Mouse (Mus musculus): ENCODE results near the gene Gprc5b.

Gprc5b gene

GRCm38 (mm10) chr7:118971499-118971898 is 23.5 kb downstream of the Gprc5b start:
- in situ Hi-C loops (cut with MboI; ENCODE audit: low pct_unique_long_range_greater_than_20kb in 1 of 2, low sequenced_read_pairs in 2 of 2, unreplicated experiment in 1 of 2) = no loop called here

- in situ Hi-C loops (cut with MboI; ENCODE audit: low pct_unique_long_range_greater_than_20kb in 1 of 2, low sequenced_read_pairs in 2 of 2, unreplicated experiment in 1 of 2) = no loop called here
These were observed 26.1 kb downstream of the Gprc5b start for GRCm38 (mm10) chr7:118968870-118969269.

GRCm38 (mm10) chr7:118965198-118965597 is 29.8 kb downstream of the Gprc5b start:
- in situ Hi-C loops (cut with MboI; ENCODE audit: low pct_unique_long_range_greater_than_20kb in 1 of 2, low sequenced_read_pairs in 2 of 2, unreplicated experiment in 1 of 2) = no loop called here

GRCm38 (mm10) chr7:118964777-118965176 is 30.2 kb downstream of the Gprc5b start:
- in situ Hi-C loops (cut with MboI; ENCODE audit: low pct_unique_long_range_greater_than_20kb in 1 of 2, low sequenced_read_pairs in 2 of 2, unreplicated experiment in 1 of 2) = no loop called here

GRCm38 (mm10) chr7:118959209-118959608 is 35.8 kb downstream of the Gprc5b start:
- in situ Hi-C loops (cut with MboI; ENCODE audit: low pct_unique_long_range_greater_than_20kb in 1 of 2, low sequenced_read_pairs in 2 of 2, unreplicated experiment in 1 of 2) = no loop called here

DNA sequence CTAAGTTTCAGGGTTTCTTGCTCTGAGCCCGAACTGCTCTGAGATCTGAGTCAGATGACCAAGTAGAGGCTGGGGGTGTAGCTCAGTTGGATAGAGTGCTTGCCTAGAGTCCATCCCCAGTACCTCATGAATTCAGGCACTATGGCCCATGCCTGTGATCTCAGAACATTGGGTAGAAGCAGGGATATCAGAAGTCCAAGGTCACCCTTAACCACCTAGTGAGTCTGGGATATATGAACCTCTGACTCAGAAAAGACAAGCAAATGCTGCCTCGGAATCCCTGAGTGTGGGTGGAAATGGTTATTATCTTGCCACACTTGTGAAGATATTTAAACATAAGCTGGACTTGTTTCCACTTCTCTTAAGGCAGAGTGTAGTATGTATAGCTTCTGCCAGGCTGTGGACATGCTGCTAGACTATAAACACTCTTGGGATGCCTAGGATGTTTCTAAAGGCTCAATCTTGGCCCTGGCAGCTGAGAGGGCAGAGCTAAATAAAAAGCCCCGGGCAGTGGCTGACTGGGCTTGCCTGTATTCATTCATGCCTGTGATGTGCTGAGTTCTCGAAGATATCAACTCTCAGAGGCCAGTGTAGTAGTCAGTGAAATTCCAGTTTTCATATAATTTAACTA is 38.3 kb downstream of the Gprc5b start:
- in situ Hi-C loops (cut with MboI; ENCODE audit: low pct_unique_long_range_greater_than_20kb in 1 of 2, low sequenced_read_pairs in 2 of 2, unreplicated experiment in 1 of 2) = no loop called here

GRCm38 (mm10) chr7:118954968-118955367 is 40.0 kb downstream of the Gprc5b start:
- in situ Hi-C loops (cut with MboI; ENCODE audit: low pct_unique_long_range_greater_than_20kb in 1 of 2, low sequenced_read_pairs in 2 of 2, unreplicated experiment in 1 of 2) = no loop called here

DNA sequence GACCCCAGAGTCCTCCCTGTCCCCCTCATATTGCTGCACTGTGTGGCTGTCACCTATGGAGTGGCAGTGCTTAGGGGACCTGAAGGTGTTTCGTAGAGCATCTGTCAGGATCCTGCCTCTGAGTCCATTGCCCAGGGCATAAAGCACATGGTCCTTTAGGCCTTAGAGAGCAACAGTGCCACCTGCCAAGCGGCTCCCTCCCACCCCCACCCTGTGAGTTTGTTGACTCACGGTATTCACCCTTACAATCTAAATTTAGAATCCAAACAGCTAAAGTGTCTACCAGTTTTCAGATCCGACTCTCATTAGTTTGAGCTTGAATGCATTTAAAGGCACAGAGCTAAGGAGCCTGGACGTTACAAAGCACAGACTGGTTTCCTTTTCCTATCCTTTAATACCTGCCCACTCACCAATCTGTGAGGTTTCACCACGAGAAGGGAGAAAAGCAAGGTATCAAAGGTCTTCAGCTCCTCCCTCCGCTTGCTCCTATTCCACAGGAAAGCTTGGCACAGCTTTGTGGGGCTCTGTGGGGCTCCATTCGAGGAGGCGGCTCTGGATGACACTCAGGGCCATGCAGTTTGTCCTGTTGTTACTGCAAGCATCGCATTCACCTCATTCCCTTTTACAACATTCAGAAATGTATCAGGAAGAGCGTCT is 41.3 kb downstream of the Gprc5b start:
- in situ Hi-C loops (cut with MboI; ENCODE audit: low pct_unique_long_range_greater_than_20kb in 1 of 2, low sequenced_read_pairs in 2 of 2, unreplicated experiment in 1 of 2) = no loop called here

DNA sequence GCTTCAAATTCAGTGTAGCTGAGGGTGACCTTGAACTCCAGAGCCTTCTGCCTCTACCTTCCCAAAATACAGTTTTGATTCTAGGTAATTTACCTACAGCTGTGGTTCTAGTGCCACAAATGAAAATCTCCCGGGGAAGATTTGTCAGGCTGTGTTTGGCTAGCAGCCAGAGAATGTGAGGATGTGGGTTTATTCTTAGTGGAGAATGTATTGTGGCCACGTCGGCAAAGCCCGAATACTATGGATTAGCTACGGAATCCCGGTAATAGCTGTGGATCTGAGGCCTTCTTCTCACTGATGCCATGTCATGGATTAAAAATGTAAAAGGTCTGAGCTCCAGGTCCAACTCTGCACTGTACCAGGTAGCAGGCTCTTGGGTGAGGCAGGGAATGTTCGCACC is 45.3 kb downstream of the Gprc5b start:
- in situ Hi-C loops (cut with MboI; ENCODE audit: low pct_unique_long_range_greater_than_20kb in 1 of 2, low sequenced_read_pairs in 2 of 2, unreplicated experiment in 1 of 2) = no loop called here

GRCm38 (mm10) chr7:118948677-118949282 is 46.2 kb downstream of the Gprc5b start:
- in situ Hi-C loops (cut with MboI; ENCODE audit: low pct_unique_long_range_greater_than_20kb in 1 of 2, low sequenced_read_pairs in 2 of 2, unreplicated experiment in 1 of 2) = no loop called here

GRCm38 (mm10) chr7:118947241-118947640 is 47.8 kb downstream of the Gprc5b start:
- in situ Hi-C loops (cut with MboI; ENCODE audit: low pct_unique_long_range_greater_than_20kb in 1 of 2, low sequenced_read_pairs in 2 of 2, unreplicated experiment in 1 of 2) = no loop called here

DNA sequence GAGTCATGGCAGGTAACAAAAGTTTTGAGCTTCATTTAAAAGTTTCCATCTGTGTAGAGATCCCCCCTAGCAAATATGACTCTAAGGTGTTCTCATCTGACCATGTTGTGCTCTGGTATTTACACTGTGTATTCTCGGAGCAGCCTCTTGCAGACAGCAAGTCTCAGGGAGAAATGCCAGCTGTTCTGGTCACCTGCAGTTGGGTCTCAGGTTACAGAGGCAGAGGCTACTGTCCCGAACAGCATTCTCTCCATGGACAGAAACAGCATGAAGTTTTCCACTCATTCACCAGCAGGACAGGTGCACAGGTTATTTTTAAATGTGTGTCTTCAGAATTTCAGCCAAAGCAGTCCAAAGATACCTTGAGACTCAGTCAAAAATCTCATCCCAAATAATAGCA is 50.1 kb downstream of the Gprc5b start:
- in situ Hi-C loops (cut with MboI; ENCODE audit: low pct_unique_long_range_greater_than_20kb in 1 of 2, low sequenced_read_pairs in 2 of 2, unreplicated experiment in 1 of 2) = no loop called here

GRCm38 (mm10) chr7:118943170-118943569 is 51.8 kb downstream of the Gprc5b start:
- in situ Hi-C loops (cut with MboI; ENCODE audit: low pct_unique_long_range_greater_than_20kb in 1 of 2, low sequenced_read_pairs in 2 of 2, unreplicated experiment in 1 of 2) = no loop called here

- in situ Hi-C loops (cut with MboI; ENCODE audit: low pct_unique_long_range_greater_than_20kb in 1 of 2, low sequenced_read_pairs in 2 of 2, unreplicated experiment in 1 of 2) = no loop called here
These were observed 52.7 kb downstream of the Gprc5b start for GRCm38 (mm10) chr7:118942297-118942696.

GRCm38 (mm10) chr7:118937469-118938387 is 57.3 kb downstream of the Gprc5b start:
- in situ Hi-C loops (cut with MboI; ENCODE audit: low pct_unique_long_range_greater_than_20kb in 1 of 2, low sequenced_read_pairs in 2 of 2, unreplicated experiment in 1 of 2) = no loop called here

DNA sequence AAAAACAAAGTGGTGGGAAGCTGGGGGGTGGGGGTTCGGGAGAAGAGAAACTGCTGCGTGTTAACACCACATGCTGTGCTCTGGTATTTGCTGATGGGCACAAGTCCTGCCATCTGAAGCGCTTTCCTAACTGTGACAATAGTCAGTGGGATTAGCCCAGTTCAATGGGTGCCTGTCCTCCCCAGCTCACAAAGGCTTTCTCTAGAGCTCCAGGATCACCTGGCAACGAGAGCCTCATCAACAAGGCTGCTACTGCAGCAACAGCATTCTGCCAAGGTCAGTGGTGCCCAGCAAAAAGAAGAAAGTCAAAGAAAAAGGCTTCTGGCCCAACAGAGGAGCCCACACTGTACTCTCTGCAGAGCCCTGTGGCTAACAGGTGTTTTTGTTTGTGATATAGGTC is 58.2 kb downstream of the Gprc5b start:
- in situ Hi-C loops (cut with MboI; ENCODE audit: low pct_unique_long_range_greater_than_20kb in 1 of 2, low sequenced_read_pairs in 2 of 2, unreplicated experiment in 1 of 2) = no loop called here

DNA sequence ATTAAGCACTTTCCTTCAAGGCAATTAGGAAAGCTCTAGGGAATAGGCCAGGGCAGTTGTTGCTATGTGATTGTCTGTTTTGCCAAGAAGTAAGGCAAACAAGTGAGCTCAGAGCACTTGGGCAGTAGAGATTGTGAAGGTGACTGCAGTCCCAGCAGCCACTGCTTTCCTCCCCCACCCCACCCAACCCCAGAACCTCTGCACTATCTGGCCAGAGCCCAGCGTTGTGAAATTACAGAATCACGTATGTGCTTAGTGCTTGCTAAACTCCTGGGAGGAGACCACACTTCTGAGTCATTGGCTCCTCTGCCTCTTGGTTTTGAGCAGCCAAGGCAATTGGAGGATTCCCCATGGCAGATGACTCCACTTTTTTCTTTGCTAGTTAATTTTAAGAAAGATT is 59.7 kb downstream of the Gprc5b start:
- in situ Hi-C loops (cut with MboI; ENCODE audit: low pct_unique_long_range_greater_than_20kb in 1 of 2, low sequenced_read_pairs in 2 of 2, unreplicated experiment in 1 of 2) = no loop called here

- in situ Hi-C loops (cut with MboI; ENCODE audit: low pct_unique_long_range_greater_than_20kb in 1 of 2, low sequenced_read_pairs in 2 of 2, unreplicated experiment in 1 of 2) = no loop called here
These were observed 63.3 kb downstream of the Gprc5b start for GRCm38 (mm10) chr7:118931502-118932395.
